Mouse (Mus musculus) monocyte, adult 5-6 weeks (primary cell): ENCODE data around the gene Coq10b. TPM values are rescaled to one million over a fixed set of nuclear protein-coding genes. Genes with fewer than 3 reads are reported as not detected.
A peak's percentile ranks its signal among the peaks of the same experiment; 100 is the strongest.
"Not testable (repeated sequence)": the region's sequence is repeated elsewhere in the genome, so short reads cannot be mapped to it uniquely, and the experiment has no call there.

Experiments
- ATAC-seq: fragments of 153-309, 156-312 bp; replicated peaks from 2 replicates; pipeline ENCODE4 v1.8.0; 2017; ENCODE audit warnings: mild to moderate bottlenecking; ENCODE audit not compliant: low TSS enrichment, insufficient number of reproducible peaks, severe bottlenecking, poor library complexity, low FRiP score
- total RNA-seq: library from RNA; stranded (forward); fragments of 200-1000, 200-491, 200-594 nt; gene quantifications from 3 replicates; pipeline ENCODE4 v1.2.3, GENCODE M21; 2017

Gene Coq10b
- total RNA-seq, 1 experiment from 2014 or later: 71.7 TPM

GRCm38 (mm10) chr1:55053005-55053404, 435 bp downstream of the Coq10b start:
- ATAC-seq: no peak; the same call in 1 of the 2 replicates

- ATAC-seq: no peak
Measured at GRCm38 (mm10) chr1:55053596-55053995, 1.0 kb downstream of the Coq10b start.

GRCm38 (mm10) chr1:55055322-55056115, 2.9 kb downstream of the Coq10b start:
- 0 out of 2 replicates have a peak, but pooled peaks have one; percentile 11 for ATAC-seq

GRCm38 (mm10) chr1:55058383-55058782, 5.8 kb downstream of the Coq10b start:
- ATAC-seq: not testable (repeated sequence)

- ATAC-seq: no peak
Measured at GRCm38 (mm10) chr1:55061099-55061498, 8.5 kb downstream of the Coq10b start.

- ATAC-seq: no peak
Measured at GRCm38 (mm10) chr1:55061772-55062171, 9.2 kb downstream of the Coq10b start.

- ATAC-seq: not testable (repeated sequence)
Measured at GRCm38 (mm10) chr1:55072328-55072727, 19.8 kb downstream of the Coq10b start.

GRCm38 (mm10) chr1:55074757-55075156, 22.2 kb downstream of the Coq10b start:
- no peak for ATAC-seq

GRCm38 (mm10) chr1:55075652-55076394, 23.3 kb downstream of the Coq10b start:
- ATAC-seq: no peak

- no peak for ATAC-seq
Measured at GRCm38 (mm10) chr1:55076395-55076743, 23.8 kb downstream of the Coq10b start.

- ATAC-seq: no peak
Measured at GRCm38 (mm10) chr1:55076849-55077516, 24.4 kb downstream of the Coq10b start.

- no peak for ATAC-seq
Measured at GRCm38 (mm10) chr1:55079677-55080076, 27.1 kb downstream of the Coq10b start.

- ATAC-seq: no peak
Measured at GRCm38 (mm10) chr1:55082106-55082505, 29.5 kb downstream of the Coq10b start.

GRCm38 (mm10) chr1:55085781-55086366, 33.3 kb downstream of the Coq10b start:
- no peak for ATAC-seq

GRCm38 (mm10) chr1:55086868-55087400, 34.4 kb downstream of the Coq10b start:
- ATAC-seq: 0 out of 2 replicates have a peak, but pooled peaks have one; percentile 9

GRCm38 (mm10) chr1:55087401-55087904, 34.9 kb downstream of the Coq10b start:
- ATAC-seq: 0 out of 2 replicates have a peak, but pooled peaks have one; percentile 10

- peak; percentile 93 for ATAC-seq
Measured at GRCm38 (mm10) chr1:55087932-55088610, 35.5 kb downstream of the Coq10b start, which contains the start of the genes Hspe1 and Hspd1. TSS of gene Hspe1 (plus strand) at chr1:55088132. TSS of gene Hspd1 (minus strand) at chr1:55088243.
